Mouse (Mus musculus) heart, adult 11 months (tissue): ENCODE measurements around the gene Olfr1511.
"Not testable (repeated sequence)": the region's sequence is repeated elsewhere in the genome, so short reads cannot be mapped to it uniquely, and the experiment has no call there.

Experiments
- DNase-seq: peaks from one replicate; pipeline ENCODE4 v3.0.0; 2022

The Olfr1511 gene

GRCm38 (mm10) chr14:52397279-52397678, at the start of gene Olfr1511:
TSS of gene Olfr1511 (minus strand) at chr14:52397379.
- DNase-seq: no peak

DNA sequence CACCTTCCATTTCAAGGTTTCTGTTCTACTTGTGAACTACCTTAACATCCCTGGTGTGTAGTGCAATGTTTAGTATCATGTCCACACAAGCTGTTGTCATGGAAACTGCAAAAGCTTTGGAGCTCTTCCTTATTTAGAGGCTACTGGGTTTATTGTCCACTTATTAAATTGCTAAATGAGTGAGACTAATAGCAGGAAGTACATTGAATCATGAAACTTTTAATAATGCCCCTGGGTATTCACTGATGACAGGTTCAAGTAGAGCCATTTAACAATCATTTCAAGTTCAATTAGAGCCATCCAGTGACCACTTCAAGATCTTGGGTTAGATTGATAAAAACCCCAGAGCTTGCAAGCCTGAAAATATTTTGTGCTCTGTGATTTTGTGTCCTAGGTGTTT, 45.5 kb upstream of the Olfr1511 start, which contains the start of gene Olfr1509:
Gene Olfr1509, plus strand, starts transcription at position 301 of the 400 bp plus-strand sequence.
- DNase-seq: peak; percentile 16

DNA sequence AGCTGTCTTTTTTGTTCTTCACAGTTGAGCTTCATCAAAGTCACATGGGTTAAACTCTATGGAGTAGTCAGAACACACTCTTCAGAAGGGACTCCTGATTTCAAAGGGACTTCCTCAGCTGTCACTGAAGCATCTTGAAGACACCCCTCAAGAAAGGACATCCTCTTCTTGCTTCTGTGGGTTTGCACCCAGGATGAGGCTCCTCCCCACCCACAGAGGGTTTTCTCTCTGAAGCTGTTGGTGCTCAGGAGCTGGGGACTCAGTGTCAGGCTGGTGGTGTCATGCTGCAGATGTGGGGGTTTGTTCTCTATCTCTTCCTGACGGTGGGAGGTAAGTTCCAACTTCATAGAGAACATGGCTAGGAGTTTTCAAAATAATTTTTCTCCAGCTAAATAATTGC, 30.5 kb upstream of the Olfr1511 start:
- DNase-seq: no peak

GRCm38 (mm10) chr14:52414273-52414672, 17.1 kb upstream of the Olfr1511 start, which contains the start of gene Olfr1510:
TSS of gene Olfr1510 (minus strand) at chr14:52414373.
- DNase-seq: peak; percentile 59

DNA sequence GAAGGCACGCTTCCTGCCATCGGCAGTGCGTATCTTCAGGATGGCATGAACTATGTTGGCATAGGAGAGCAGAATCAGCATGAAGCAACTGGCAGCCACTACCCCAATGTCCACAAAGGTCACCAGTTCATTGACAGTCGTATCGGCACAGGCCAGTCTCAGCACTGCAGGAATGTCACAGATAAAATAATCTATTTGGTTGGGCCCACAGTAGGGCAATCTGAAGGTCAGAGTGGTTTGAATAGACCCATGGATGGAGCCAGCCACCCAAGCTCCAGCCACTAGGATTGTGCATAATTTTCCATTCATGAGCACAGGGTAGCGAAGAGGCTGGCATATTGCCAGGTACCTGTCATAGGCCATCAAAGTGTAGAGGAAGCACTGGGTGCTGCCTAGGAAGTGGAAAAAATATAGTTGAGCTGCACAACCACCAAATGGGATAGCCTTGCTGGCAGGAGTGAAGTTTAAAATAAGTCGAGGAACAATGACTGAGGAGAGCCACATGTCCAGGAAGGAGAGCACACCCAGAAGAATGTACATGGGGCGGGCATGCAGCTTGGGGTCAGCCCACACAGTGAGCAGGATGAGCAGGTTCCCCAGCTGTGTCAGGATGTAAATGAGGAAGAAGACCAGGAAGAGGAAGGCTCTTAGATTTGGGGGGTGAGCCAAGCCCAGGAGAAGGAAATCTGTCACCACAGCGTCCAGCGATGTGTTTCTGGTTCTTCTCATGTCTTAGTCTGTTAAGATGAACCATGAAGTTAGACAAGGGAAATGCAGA, 13.2 kb upstream of the Olfr1511 start:
- DNase-seq: not testable (repeated sequence)

DNA sequence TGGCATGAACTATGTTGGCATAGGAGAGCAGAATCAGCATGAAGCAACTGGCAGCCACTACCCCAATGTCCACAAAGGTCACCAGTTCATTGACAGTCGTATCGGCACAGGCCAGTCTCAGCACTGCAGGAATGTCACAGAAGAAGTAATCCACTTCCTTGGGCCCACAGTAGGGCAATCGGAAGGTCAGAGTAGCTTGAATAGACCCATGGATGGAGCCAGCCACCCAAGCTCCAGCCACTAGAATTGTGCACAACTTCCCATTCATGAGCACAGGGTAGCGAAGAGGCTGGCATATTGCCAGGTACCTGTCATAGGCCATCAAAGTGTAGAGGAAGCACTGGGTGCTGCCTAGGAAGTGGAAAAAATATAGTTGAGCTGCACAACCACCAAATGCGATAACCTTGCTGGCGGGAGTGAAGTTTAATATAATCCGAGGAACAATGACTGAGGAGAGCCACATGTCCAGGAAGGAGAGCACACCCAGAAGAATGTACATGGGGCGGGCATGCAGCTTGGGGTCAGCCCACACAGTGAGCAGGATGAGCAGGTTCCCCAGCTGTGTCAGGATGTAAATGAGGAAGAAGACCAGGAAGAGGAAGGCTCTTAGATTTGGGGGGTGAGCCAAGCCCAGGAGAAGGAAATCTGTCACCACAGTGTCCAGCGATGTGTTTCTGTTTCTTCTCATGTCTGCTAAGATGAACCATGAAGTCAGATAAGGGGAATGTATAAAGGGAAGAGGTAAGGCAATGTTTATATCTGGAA, 6.9 kb downstream of the Olfr1511 start:
- peak; percentile 91 for DNase-seq

DNA sequence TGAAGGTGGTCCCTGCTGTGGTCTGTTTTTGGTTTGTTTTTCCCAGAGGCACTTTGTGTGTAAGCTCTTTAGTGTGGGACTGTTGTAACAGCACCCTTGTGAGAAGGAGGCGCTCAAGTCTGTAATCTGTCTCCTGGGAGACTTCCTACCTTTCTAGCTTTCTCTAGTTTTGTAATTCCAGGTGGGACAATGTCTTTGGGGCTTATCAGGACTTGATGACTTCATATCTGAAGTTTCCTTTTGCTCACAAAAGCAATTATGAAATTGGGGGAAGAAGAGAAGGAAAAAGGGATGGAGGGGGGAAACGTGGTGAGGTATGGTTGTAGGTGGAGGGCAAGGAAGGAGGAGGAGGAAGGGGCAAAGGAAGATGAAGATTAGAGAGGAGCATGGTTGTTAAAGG, 18.1 kb downstream of the Olfr1511 start, which contains the start of gene Olfr1512:
Gene Olfr1512, minus strand, starts transcription at position 101 of the 400 bp plus-strand sequence.
- DNase-seq: no peak

DNA sequence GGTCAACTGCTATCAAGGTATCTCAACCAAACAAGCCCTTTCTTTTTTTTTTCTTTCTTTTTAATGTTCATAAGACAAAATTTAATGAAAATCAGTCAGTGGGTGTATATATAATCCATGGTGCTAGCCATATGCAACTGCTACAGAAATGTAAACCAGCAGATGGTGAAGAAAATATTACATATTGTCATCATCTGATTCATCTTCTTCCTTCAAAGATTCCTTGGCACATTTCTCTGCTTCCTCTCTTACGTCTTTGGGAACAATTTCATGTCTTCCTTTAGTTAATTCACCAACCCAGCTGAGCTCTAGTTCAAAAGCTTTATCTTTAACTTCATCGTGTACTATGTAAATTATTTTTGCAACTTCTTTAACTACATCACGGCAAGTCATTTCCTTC, 28.4 kb downstream of the Olfr1511 start:
- DNase-seq: no peak

DNA sequence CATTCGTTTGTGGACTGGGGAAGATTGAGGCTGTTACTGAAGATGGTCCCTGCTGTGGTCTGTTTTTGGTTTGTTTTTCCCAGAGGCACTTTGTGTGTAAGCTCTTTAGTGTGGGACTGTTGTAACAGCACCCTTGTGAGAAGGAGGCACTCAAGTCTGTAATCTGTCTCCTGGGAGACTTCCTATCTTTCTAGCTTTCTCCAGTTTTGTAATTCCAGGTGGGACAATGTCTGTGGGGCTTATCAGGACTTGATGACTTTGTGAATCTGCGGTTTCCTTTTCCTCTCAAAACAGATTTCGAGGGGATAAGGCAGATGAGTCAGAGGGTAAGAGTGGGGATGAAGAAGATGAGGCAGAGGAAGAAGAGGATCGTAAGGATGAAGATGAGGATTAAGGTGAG, 40.9 kb downstream of the Olfr1511 start, which contains the start of gene Olfr1513:
Gene Olfr1513, minus strand, starts transcription at position 101 of the 400 bp plus-strand sequence.
- DNase-seq: no peak
